Mouse (Mus musculus) gastrocnemius, postnatal 25 days (tissue): Measurements from ENCODE around the gene Gne. TPM values are rescaled to one million over a fixed set of nuclear protein-coding genes. Genes with fewer than 3 reads are reported as not detected.

Experiments
- DNase-seq: peaks from one replicate; pipeline ENCODE4 v3.0.0; 2022
- total RNA-seq, 2 experiments: library from RNA; stranded (reverse); gene quantifications; 1 replicate in 1 of 2; 2 replicates in 1 of 2; pipeline ENCODE4 v1.2.3; 2021

Gne gene
- total RNA-seq, 2 experiments from 2014 or later = 8.9 to 15.0 TPM

DNA sequence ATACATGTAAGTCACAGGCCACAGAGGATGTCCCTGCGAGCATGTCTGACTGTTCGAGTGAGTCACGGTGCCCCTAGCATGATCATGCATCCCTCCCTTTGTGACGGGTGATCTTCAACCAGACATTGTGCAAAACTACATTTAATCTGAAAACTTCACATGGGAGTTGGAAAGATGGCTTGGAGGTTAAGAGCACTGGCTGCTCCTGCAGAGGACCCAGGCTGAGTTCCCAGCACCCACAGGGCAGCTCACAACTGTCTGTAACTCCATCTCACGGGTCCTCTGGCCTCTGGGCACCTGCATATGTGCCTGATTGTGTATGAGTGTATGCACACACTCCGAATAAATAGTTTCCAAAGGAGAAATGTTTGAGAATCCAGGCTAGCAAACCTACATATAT lies 59.7 kb downstream of the Gne start:
- DNase-seq = no peak

DNA sequence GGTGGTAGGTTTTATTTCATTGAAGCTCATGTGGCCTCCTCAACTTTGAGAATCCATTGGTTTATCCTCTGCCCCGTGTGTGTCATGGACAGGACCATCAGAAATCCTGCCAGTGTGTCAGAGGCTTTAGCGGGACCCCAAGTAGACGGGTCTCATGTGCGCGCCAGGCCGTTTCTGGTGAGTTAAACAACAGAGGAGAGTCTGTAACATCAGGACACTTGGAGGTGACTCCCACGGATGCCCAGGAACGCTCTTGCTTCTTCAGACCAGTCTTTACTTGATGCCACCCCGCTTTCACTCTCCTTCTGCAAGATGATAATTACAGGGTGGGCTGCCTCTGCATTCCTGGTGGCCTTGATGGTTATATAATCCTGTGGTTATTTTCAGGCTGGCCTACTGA lies 60.3 kb downstream of the Gne start:
- no peak for DNase-seq

DNA sequence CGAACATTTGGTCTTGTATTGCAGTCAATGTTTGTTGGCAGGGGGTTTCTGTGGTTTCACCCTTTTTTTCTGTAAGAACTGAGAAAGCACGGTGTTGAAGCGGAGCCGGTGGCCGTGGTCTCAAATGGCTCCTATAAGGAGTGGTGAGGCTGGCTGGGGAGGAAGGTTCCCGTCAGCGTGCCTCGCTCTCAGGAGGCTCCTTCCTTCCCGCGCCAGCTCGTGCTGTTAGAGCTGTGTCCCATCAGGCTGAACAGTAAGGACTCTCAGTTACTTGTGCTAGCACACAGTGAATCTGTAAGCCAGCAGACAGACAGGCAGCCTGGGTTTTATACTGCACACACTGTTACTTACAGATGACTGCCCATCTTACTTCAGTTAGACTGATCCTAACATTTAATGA lies 61.2 kb downstream of the Gne start:
- DNase-seq = no peak

DNA sequence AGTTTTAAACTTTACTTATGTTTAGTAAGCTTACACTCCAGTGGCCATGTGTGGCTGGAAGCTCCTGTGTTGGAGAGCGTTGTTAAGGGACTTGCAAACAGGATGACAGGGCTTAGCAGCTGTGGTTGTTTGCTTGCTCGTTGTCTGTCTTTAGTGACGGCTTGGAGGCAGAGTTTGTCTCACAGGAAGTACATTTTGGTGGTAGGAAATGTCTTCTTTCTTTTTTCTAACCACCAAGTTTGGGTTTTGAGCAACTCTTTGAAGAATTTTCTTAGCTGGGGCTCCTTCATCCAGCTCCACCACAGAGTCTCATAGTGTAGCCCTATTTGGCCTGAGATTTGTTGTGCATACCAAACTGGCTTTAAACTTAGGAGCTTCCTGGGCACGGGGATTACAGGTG lies 61.7 kb downstream of the Gne start:
- no peak for DNase-seq

DNA sequence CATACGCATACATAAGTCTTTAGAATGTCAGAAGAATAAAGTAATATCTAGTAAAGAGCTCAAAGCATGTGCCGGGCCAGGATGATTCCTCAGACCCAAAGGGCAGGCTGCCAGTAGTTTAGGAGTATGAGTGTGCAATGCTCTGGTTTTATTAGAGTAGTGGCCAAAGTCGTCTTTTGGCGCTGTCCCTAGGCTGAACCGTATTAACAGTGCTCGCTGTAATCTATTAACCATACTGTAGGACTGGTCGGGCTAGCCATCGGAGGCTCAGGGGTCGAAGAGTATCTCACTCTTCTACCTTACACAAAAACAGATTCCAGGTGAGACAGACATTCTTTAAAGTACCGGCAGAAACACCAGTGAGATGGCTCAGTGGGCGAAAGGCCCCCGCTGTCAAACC lies 67.2 kb downstream of the Gne start:
- DNase-seq = no peak

DNA sequence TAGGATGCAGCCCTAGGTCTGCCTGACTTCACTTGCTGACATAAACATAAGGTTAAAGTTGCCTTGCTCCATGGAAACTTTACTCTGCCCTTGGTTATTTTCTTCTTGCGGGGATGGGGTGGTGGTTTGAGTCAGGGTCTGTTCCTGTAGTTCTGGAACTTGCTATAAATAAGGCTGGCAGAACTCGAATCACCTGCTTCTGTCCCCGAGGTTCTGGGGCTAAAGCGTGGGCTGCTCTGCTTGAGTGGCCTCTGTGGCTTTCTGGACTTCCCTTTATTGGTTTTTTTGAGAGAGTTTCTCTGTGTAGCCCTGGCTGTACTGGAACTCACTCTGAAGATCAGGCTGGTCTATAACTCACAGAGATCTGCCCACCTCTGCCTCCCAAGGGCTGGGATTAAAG lies 67.9 kb downstream of the Gne start:
- DNase-seq = no peak

DNA sequence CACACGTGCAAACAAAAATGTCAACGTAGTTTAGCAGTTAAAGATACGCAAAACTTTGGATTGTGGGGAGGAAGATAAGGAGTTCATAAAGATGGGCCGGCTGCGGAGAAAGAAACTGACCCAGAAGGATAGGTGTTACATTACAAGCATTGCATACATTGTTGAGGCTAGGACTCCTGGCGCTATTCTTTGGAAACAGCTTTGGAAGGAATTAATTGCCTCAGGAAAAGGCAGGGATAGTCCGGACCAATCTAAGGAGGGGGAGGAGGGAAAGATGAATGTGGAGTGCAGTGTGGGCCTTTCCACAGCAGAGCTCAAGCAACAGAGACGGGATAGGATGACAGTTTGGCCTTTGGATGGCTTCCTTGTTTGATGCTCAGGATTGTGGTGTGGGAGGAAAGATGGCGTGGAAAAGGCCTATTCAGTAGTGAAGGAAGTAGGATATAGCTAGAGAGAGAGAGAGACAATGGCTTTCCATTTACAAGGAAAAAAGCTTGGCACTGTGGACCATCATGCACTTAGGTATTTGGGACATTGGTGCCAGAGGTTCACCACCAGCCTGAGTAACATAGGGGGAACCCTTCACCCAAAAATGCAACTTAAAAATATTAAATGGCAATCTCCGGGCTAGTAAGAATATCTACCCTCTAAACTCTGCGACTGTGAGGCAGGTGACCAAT lies 70.4 kb downstream of the Gne start:
- DNase-seq = no peak

DNA sequence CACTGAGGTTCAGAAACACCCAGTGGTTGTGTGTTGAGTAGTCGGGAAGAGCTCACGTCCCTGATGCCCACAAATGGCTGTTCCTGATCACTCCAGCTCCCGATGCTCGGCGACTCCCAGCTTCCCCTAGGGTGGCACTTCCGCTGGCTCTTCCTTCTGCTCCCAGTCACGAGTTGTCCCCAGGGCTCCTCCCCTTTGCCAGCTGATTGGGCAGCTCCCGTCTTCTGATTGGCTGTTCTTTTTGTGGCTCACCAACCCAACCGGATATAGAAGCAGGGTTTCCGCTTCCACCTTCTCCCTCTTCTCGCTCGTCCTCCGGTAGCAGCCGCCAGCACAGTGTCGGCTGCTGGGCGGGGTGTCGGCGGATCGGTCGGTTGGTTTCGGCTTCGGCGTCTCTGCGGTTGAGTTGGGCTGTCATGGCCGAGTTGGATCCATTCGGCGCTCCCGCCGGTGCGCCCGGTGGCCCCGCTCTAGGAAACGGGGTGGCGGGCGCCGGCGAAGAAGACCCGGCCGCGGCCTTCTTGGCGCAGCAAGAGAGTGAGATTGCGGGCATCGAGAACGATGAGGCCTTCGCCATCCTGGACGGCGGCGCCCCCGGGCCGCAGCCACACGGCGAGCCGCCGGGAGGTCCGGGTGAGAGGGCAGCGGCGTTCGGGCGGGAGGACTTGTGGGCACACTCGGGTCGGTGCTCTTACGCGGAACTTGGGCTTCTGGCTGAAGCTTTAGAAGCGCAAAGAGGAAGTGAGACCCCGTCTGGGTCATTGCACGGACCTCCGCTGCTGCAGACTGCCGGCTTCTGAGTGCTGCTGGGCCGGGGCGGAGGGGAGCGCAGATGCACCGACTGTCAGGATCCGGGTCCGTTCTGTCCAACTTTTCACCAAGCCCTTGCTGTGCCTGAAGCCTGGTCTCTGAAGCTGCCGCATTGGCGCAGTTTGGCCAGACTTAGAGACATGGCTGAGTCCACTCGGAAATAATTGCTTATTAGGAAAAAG lies 71.3 kb downstream of the Gne start:
- peak; percentile 95 for DNase-seq

DNA sequence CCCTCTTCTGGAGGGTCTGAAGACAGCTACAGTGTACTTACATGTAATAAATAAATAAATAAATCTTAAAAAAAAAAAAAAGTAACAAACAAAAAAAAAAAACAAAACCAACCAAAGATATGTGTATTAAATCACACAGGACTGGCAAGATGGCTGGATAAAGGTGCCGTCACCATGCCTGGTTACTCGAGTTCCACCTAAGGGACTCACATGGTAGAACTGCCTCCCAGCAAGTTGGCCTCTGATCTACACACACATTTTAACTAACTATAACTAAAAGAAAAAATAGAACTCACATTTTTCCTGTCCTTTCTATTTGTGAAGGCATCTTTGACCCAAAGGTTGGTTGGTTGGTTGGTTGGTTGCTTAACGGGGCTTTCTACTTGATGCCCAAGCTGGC lies 72.2 kb downstream of the Gne start:
- no peak for DNase-seq

DNA sequence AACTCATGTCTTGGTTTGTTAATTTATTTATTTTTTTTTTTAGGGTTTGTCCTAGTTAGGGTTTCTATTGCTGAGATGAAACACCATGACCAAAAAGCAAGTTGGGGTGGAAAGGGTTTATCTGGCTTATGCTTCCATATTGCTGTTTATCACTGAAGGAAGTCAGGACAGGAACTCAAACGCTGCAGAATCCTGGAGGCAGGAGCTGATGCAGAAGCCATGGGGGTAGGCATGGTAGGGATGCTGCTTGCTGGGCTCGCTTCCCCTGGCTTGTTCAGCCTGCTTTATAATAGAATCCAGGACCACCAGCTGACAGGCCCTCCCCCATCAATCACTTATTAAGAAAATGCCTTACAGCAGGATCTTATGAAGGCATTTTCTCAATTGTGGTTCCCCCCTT lies 73.1 kb downstream of the Gne start:
- no peak for DNase-seq

DNA sequence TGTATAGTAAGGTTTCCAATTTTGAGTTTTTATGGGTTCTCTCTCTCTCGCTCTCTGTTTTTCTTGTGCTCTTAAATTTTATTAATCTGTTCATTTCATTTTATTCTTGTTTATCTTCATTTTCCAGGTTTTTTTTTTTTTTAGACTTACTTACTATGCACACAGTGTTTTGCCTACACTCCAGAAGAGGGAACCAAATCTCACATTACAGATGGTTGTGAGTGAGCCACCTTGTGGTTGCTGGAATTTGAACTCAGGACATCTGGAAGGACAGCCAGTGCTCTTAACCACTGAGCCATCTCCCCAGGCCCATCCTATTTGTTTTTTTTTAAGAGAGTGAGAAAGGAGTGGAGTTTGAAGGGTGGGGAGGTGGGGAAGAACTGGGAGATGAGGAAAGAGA lies 73.8 kb downstream of the Gne start:
- no peak for DNase-seq

DNA sequence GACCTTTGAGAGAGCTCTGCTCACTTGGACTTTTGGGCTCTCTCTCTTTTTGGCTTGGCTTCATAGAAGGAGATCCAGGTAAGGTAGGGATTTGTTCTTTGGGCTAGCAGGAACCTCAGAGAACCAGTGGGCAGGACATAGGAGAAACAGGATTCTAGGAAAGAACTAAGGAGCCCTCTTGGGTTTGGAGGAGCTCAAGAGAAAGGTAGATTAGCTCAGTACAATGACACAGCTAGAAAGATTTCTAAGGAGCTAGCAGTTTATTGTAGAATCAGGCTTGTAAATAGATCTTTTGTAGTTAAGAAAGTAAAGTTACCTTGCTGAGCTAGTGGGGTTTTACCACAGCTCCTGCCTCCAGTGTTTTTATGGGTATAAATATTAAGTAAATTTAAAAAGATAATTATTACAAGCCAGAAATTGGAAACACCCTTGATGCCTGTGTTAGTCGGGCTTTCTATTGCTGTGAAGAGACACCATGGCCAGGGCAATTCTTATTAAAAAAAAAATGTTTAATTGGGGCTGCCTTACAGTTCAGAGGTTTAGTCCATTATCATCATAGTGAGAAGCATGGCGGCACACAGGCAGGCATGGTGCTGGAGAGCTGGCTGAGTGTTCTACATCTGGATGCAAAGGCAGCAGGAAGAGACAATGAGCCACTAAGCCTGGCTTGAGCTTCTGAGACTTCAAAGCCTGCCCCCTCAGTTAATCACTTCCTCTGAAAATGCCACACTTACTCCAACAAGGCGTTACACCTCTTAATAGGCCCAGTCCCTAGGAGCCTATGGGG lies 79.2 kb downstream of the Gne start:
- DNase-seq = no peak

DNA sequence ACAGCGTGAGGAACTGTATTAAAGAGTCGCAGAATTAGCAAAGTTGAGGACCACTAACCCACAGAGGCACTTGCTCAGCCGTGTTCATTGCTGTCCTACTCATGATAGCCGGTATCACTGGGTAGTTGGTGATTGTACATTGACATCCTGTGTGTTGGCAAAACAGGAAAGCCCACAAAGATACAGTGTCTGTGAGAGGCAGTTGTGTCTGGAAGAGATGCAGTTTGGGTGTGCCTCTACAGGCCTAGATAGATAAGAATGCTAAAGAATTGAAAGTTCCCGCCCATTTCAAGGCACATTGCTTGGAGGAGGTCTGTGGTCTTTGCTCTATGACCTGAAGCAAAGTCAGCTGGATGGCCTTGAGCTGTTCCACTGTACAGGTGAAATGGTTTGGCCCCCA lies 79.9 kb downstream of the Gne start, which contains the start of gene Clta:
TSS of gene Clta (plus strand) at position 327 of the 400 bp plus-strand sequence.
- DNase-seq = no peak

DNA sequence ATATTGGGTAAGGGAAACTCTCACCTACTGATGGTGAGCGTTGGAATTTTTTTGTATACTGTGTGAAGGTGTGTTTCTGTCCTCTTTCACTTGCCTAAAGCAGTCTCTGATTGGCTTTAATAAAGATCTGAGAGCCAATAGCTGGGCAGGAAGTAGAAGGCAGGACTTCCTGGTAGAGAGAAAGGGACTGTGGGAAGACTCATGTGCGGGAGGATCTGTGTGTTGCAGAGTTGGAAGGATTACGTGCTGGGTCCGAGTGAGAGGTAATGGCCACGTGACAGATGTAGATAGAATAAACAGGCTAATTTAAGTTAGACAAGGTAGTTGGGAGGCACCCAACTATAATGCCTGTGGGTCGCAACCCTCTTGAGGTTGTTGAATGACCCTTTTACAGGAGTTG lies 80.4 kb downstream of the Gne start:
- DNase-seq = no peak

DNA sequence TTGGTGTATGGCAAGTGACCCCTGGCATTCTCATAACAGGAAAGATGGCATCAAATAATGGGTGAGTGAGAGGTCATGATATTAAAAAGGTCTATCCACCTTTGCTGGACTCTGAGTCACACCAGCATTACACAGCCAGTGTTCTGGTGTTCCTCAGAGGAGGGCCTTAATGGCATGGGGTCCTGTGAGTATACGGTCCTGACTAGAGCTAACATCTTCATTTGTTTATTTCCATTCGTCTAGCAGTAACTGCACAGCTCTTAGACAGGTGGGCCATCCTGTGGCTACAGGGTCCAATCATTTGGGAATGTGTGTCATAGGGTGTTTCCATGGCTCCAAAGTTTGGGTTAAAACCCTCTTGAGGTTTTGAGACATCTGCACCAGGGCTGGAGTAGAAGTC lies 89.6 kb downstream of the Gne start:
- no peak for DNase-seq

DNA sequence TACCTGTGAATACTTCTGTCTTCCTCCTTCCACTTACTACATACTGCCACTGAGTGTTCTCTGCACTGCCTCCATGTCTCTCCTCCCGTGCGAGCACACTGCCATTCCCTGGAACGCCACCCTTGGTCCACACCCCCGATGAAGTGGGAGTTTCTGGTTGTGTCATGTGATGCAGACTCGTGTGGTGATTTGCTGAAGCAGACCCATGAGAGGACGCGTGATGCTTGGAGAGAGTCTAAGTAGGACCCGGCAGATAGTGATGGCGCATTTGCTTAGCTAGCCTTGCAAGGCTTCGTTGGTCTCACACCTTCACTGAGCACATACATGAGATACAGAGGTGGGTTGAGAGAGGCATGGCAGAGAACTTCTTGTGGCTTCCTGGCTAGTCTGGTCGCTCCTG lies 90.9 kb downstream of the Gne start:
- no peak for DNase-seq

DNA sequence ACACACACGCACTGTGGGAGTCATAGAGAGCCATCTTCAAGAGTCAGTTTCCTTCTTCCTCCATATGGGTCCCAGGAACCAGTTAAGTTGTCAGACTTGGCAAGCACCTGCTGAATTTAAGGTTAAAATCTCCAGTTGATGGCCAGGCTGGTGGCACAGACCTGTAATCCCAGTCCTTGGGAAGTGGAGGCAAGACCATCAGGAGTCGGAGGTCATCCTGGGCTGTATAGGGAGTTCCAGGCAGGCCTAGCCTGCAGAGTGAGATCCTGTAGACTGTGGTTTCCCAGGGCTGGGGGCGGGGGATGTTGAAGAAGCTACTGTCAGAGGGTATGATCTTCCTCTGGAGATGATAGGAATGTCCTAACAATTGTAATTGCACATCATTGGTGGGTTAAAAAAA lies 95.0 kb downstream of the Gne start:
- no peak for DNase-seq

DNA sequence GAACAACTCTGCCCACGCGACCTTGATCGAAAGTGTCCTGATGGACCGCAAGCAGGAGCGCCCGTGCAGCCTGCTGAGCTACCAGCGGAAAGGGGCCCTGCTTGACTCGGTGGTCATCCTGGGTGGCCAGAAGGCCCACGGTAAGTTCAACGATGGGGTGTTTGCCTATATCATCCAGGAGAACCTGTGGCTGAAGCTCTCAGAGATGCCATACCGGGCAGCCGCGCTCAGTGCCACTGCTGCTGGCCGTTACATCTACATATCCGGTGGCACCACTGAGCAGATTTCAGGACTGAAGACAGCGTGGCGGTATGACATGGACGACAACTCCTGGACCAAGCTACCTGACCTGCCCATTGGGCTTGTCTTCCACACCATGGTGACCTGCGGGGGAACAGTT lies 99.7 kb downstream of the Gne start:
- no peak for DNase-seq
